Mouse (Mus musculus) limb, embryonic 15.5 days (tissue): ENCODE measurements around the gene Retnlb. TPM values are rescaled to one million over a fixed set of nuclear protein-coding genes. Genes with fewer than 3 reads are reported as not detected.
"Not testable (repeated sequence)": the region's sequence is repeated elsewhere in the genome, so short reads cannot be mapped to it uniquely, and the experiment has no call there.

ENCODE experiments used
- ATAC-seq: fragments of 200-750 bp; cut with Nextera tagmentation; 2 replicates; pipeline ENCODE4 v1.8.0; 2017; ENCODE audit warnings: low read depth, moderate TSS enrichment; ENCODE audit not compliant: insufficient number of reproducible peaks, low FRiP score, low TSS enrichment
- H3K27ac ChIP-seq: fragments of 300-500 bp; sonication (generic); 2 replicates; pipeline ENCODE4 v1.5.1; 2015; ENCODE audit warnings: moderate library complexity, mild to moderate bottlenecking, inconsistent platforms
- H3K27me3 ChIP-seq: fragments of 300-500 bp; sonication (generic); 2 replicates; pipeline ENCODE4 v1.6.1; 2015; ENCODE audit warnings: inconsistent platforms
- H3K36me3 ChIP-seq: fragments of 300-500 bp; sonication (generic); 2 replicates; pipeline ENCODE4 v1.6.1; 2015; ENCODE audit warnings: inconsistent platforms
- H3K4me1 ChIP-seq: fragments of 300-500 bp; sonication (generic); 2 replicates; pipeline ENCODE4 v1.6.1; 2015; ENCODE audit warnings: inconsistent platforms
- H3K4me2 ChIP-seq: fragments of 300-500 bp; sonication (generic); 2 replicates; pipeline ENCODE4 v1.6.1; 2015; ENCODE audit warnings: mild to moderate bottlenecking, inconsistent platforms
- H3K4me3 ChIP-seq: fragments of 300-500 bp; sonication (generic); 2 replicates; pipeline ENCODE4 v1.5.1; 2015; ENCODE audit warnings: mild to moderate bottlenecking, inconsistent platforms
- H3K9ac ChIP-seq: fragments of 300-500 bp; sonication (generic); 2 replicates; pipeline ENCODE4 v1.6.1; 2015; ENCODE audit warnings: inconsistent platforms
- H3K9me3 ChIP-seq: fragments of 300-500 bp; sonication (generic); 2 replicates; pipeline ENCODE4 v1.6.1; 2016; ENCODE audit warnings: inconsistent platforms
- WGBS: fragments of 180-500 bp; shearing (Covaris S2); methylation state at CpG from one replicate; pipeline ENCODE4 v1.1.7; 2015; 5-methylcytosine and 5-hydroxymethylcytosine counted together
- polyA plus RNA-seq: library from polyadenylated mRNA; unstranded; fragments of >200 nt; fragmentation: Nextera tagmentation; extraction: Ambion mirVana; gene quantifications from 2 replicates; pipeline ENCODE4 v1.2.1, GENCODE M21; 2015

The Retnlb gene
- polyA plus RNA-seq, 1 experiment from 2014 or later = not detected

- Histone ChIP-seq H3K9ac (no peak overlapping the region), H3K4me1 (no peaks in the 10 kb centered on the region), H3K4me3 (no peak overlapping the region), H3K27me3 (no peaks in the 10 kb centered on the region), H3K27ac (no peak overlapping the region), H3K4me2 (no peak overlapping the region), H3K9me3 (no peaks in the 10 kb centered on the region), H3K36me3 (no peaks in the 10 kb centered on the region)
- 58% methylated on average over 7 of the region's 7 CpGs for WGBS
- ATAC-seq = no peak
Measured at GRCm38 (mm10) chr16:48811881-48812436, 4.7 kb upstream of the Retnlb start.

GRCm38 (mm10) chr16:48818524-48818923, 1.9 kb downstream of the Retnlb start:
- H3K27ac ChIP-seq = no peak overlapping the region
- no peaks in the 10 kb centered on the region for H3K9me3 ChIP-seq

GRCm38 (mm10) chr16:48826474-48826873, 9.8 kb downstream of the Retnlb start:
- Histone ChIP-seq H3K9me3 (no peaks in the 10 kb centered on the region), H3K36me3 (no peaks in the 10 kb centered on the region), H3K4me1 (no peaks in the 10 kb centered on the region), H3K27ac (no peak overlapping the region), H3K9ac (no peak overlapping the region), H3K4me3 (no peak overlapping the region), H3K27me3 (no peaks in the 10 kb centered on the region), H3K4me2 (no peak overlapping the region)
- WGBS = 81% methylated on average over 3 of the region's 3 CpGs
- ATAC-seq = no peak

More at GRCm38 (mm10) chr16:48818524-48818923, 1.9 kb downstream of the Retnlb start:
- no peak for ATAC-seq
- Histone ChIP-seq H3K4me3 (no peak overlapping the region), H3K27me3 (no peaks in the 10 kb centered on the region), H3K4me2 (no peak overlapping the region), H3K4me1 (no peaks in the 10 kb centered on the region), H3K9ac (no peak overlapping the region), H3K36me3 (no peaks in the 10 kb centered on the region)
- whole genome bisulfite sequencing = 90% methylated on average over 6 of the region's 6 CpGs

- WGBS = 23% methylated on average over 1 of the region's 1 CpGs
Measured at GRCm38 (mm10) chr16:48827625-48828024, 11.0 kb downstream of the Retnlb start.

GRCm38 (mm10) chr16:48829060-48829459, 12.4 kb downstream of the Retnlb start:
- no peak overlapping the region for H3K27ac ChIP-seq
- H3K27me3 ChIP-seq = no peaks in the 10 kb centered on the region
- ATAC-seq = no peak
- H3K36me3 ChIP-seq = no peaks in the 10 kb centered on the region
- no peak overlapping the region for H3K4me3 ChIP-seq
- 87% methylated on average over 4 of the region's 4 CpGs for WGBS
- no peak overlapping the region for H3K4me2 ChIP-seq
- H3K9ac ChIP-seq = no peak overlapping the region
- no peaks in the 10 kb centered on the region for H3K9me3 ChIP-seq
- no peaks in the 10 kb centered on the region for H3K4me1 ChIP-seq

More at GRCm38 (mm10) chr16:48827625-48828024, 11.0 kb downstream of the Retnlb start:
- ATAC-seq = no peak
- Histone ChIP-seq H3K27ac (no peak overlapping the region), H3K4me3 (no peak overlapping the region), H3K36me3 (no peaks in the 10 kb centered on the region), H3K9ac (no peak overlapping the region), H3K27me3 (no peaks in the 10 kb centered on the region), H3K9me3 (no peaks in the 10 kb centered on the region), H3K4me1 (no peaks in the 10 kb centered on the region), H3K4me2 (no peak overlapping the region)

- no peak overlapping the region for H3K4me3 ChIP-seq
- no peaks in the 10 kb centered on the region for H3K4me1 ChIP-seq
- H3K4me2 ChIP-seq = no peak overlapping the region
- no peaks in the 10 kb centered on the region for H3K9me3 ChIP-seq
- H3K27ac ChIP-seq = no peak overlapping the region
- H3K9ac ChIP-seq = no peak overlapping the region
- no peak for ATAC-seq
- no peaks in the 10 kb centered on the region for H3K36me3 ChIP-seq
- H3K27me3 ChIP-seq = no peaks in the 10 kb centered on the region
- 68% methylated on average over 8 of the region's 8 CpGs for WGBS
Measured at GRCm38 (mm10) chr16:48832055-48832454, 15.4 kb downstream of the Retnlb start.

GRCm38 (mm10) chr16:48833626-48834025, 17.0 kb downstream of the Retnlb start:
- H3K36me3 ChIP-seq, H3K27ac ChIP-seq, H3K27me3 ChIP-seq, H3K9me3 ChIP-seq, H3K9ac ChIP-seq, H3K4me1 ChIP-seq, ATAC-seq, H3K4me2 ChIP-seq, H3K4me3 ChIP-seq: not testable (repeated sequence)
- 62% methylated on average over 1 of the region's 1 CpGs for WGBS

- Histone ChIP-seq H3K4me3 (no peak within 1 kb of the TSS), H3K9ac (no peak within 1 kb of the TSS), H3K4me2 (no peak within 1 kb of the TSS), H3K27me3 (no peaks in the 10 kb centered on the region), H3K9me3 (no peaks in the 10 kb centered on the region), H3K4me1 (no peaks in the 10 kb centered on the region), H3K36me3 (no peaks in the 10 kb centered on the region), H3K27ac (no peak within 1 kb of the TSS)
- 72% methylated on average over 3 of the region's 3 CpGs for whole genome bisulfite sequencing
- no peak for ATAC-seq
Measured at GRCm38 (mm10) chr16:48842266-48842665, 25.6 kb downstream of the Retnlb start, which contains the start of gene Retnla. Gene Retnla, plus strand, starts transcription at chr16:48842551.

- no peaks in the 10 kb centered on the region for H3K4me1 ChIP-seq
- no peak for ATAC-seq
- WGBS = 84% methylated on average over 4 of the region's 4 CpGs
- H3K27me3 ChIP-seq = no peaks in the 10 kb centered on the region
- H3K36me3 ChIP-seq = no peaks in the 10 kb centered on the region
- H3K4me3 ChIP-seq = no peak overlapping the region
- no peak overlapping the region for H3K9ac ChIP-seq
- H3K4me2 ChIP-seq = no peak overlapping the region
- no peaks in the 10 kb centered on the region for H3K9me3 ChIP-seq
- no peak overlapping the region for H3K27ac ChIP-seq
Measured at GRCm38 (mm10) chr16:48843671-48844386, 27.2 kb downstream of the Retnlb start.

GRCm38 (mm10) chr16:48865004-48865403, 48.3 kb downstream of the Retnlb start:
- not testable (repeated sequence) for H3K4me2 ChIP-seq, H3K4me3 ChIP-seq, H3K4me1 ChIP-seq, H3K27me3 ChIP-seq, H3K27ac ChIP-seq, ATAC-seq, H3K36me3 ChIP-seq, H3K9ac ChIP-seq, H3K9me3 ChIP-seq
- 95% methylated on average over 1 of the region's 1 CpGs for WGBS

GRCm38 (mm10) chr16:48867690-48868089, 51.0 kb downstream of the Retnlb start:
- Histone ChIP-seq H3K4me3 (no peak overlapping the region), H3K36me3 (no peaks in the 10 kb centered on the region), H3K4me1 (no peaks in the 10 kb centered on the region), H3K27me3 (no peaks in the 10 kb centered on the region), H3K27ac (no peak overlapping the region), H3K4me2 (no peak overlapping the region), H3K9ac (no peak overlapping the region), H3K9me3 (no peaks in the 10 kb centered on the region)
- ATAC-seq = no peak
- 45% methylated on average over 2 of the region's 2 CpGs for WGBS
